Mouse (Mus musculus) naive thymus-derived CD4-positive, alpha-beta T cell, adult 2 months (primary cell): ENCODE measurements around the gene Zkscan4.
"Not testable (repeated sequence)": the region's sequence is repeated elsewhere in the genome, so short reads cannot be mapped to it uniquely, and the experiment has no call there.

Source experiments
- DNase-seq: peaks from one replicate; pipeline ENCODE4 v3.0.0-alpha.2; 2011; ENCODE audit warnings: low read depth

The Zkscan4 gene

GRCm38 (mm10) chr13:21478759-21479670 is at the start of gene Zkscan4, which contains the start of gene Gm10065:
Gene Zkscan4 (plus strand): TSS chr13:21478907.
Gene Gm10065 (minus strand): TSS chr13:21479441.
- peak; percentile 5 for DNase-seq

GRCm38 (mm10) chr13:21435476-21435875 is 43.2 kb upstream of the Zkscan4 start:
- DNase-seq, result no peak

GRCm38 (mm10) chr13:21440503-21441206 is 38.1 kb upstream of the Zkscan4 start, which contains the start of gene Pgbd1:
Gene Pgbd1 (minus strand): TSS chr13:21441058.
- DNase-seq, result peak; percentile 66

- no peak for DNase-seq
These were observed 37.5 kb upstream of the Zkscan4 start for GRCm38 (mm10) chr13:21441207-21441572.

GRCm38 (mm10) chr13:21446796-21447195 is 31.9 kb upstream of the Zkscan4 start:
- DNase-seq, result no peak

- DNase-seq, result no peak
These were observed 30.7 kb upstream of the Zkscan4 start for GRCm38 (mm10) chr13:21447856-21448614.

GRCm38 (mm10) chr13:21453042-21453441 is 25.7 kb upstream of the Zkscan4 start:
- no peak for DNase-seq

GRCm38 (mm10) chr13:21453449-21453848 is 25.3 kb upstream of the Zkscan4 start, which contains the start of gene Zscan26:
Gene Zscan26 (minus strand): TSS chr13:21453730.
- DNase-seq, result peak; percentile 87

GRCm38 (mm10) chr13:21454133-21454532 is 24.6 kb upstream of the Zkscan4 start:
- DNase-seq, result no peak

GRCm38 (mm10) chr13:21456347-21456746 is 22.4 kb upstream of the Zkscan4 start:
- DNase-seq, result no peak

GRCm38 (mm10) chr13:21462516-21462915 is 16.2 kb upstream of the Zkscan4 start:
- DNase-seq, result not testable (repeated sequence)

GRCm38 (mm10) chr13:21467336-21467735 is 11.4 kb upstream of the Zkscan4 start:
- DNase-seq, result no peak

- peak; percentile 74 for DNase-seq
These were observed 10.4 kb upstream of the Zkscan4 start, which contains the start of gene Nkapl for GRCm38 (mm10) chr13:21468061-21469019. Gene Nkapl (minus strand): TSS chr13:21468509.

GRCm38 (mm10) chr13:21469097-21469496 is 9.6 kb upstream of the Zkscan4 start:
- DNase-seq, result no peak

- no peak for DNase-seq
These were observed 6.3 kb upstream of the Zkscan4 start for GRCm38 (mm10) chr13:21472427-21472826.

- DNase-seq, result no peak
These were observed 8.2 kb downstream of the Zkscan4 start for GRCm38 (mm10) chr13:21486881-21487280.

- no peak for DNase-seq
These were observed 14.1 kb downstream of the Zkscan4 start for GRCm38 (mm10) chr13:21492847-21493246.

- DNase-seq, result no peak
These were observed 16.4 kb downstream of the Zkscan4 start, which contains the start of gene AK157302 for GRCm38 (mm10) chr13:21495080-21495479. Gene AK157302 (plus strand): TSS chr13:21495223.

GRCm38 (mm10) chr13:21501182-21501581 is 22.5 kb downstream of the Zkscan4 start, which contains the start of gene Gm11273:
Gene Gm11273 (minus strand): TSS chr13:21501418.
- not testable (repeated sequence) for DNase-seq

GRCm38 (mm10) chr13:21502296-21502695 is 23.6 kb downstream of the Zkscan4 start:
- no peak for DNase-seq
